Mouse (Mus musculus) layer of hippocampus, adult 9-10 months (tissue): ENCODE measurements around the gene Ppard.

ENCODE experiments used
- DNase-seq: peaks from one replicate; pipeline ENCODE4 v3.0.0; 2022; ENCODE audit warnings: low spot score

Gene Ppard

GRCm38 (mm10) chr17:28224615-28225014 is 7.9 kb upstream of the Ppard start:
- DNase-seq: no peak

- DNase-seq: peak; percentile 73
Measured at GRCm38 (mm10) chr17:28226014-28226413, 6.5 kb upstream of the Ppard start.

GRCm38 (mm10) chr17:28230486-28230885 is 2.0 kb upstream of the Ppard start:
- DNase-seq: no peak

GRCm38 (mm10) chr17:28231026-28231736 is 1.3 kb upstream of the Ppard start:
- DNase-seq: no peak

GRCm38 (mm10) chr17:28233091-28233731 is 711 bp downstream of the Ppard start:
- no peak for DNase-seq

- no peak for DNase-seq
Measured at GRCm38 (mm10) chr17:28234641-28235040, 2.1 kb downstream of the Ppard start.

GRCm38 (mm10) chr17:28235982-28236635 is 3.6 kb downstream of the Ppard start:
- DNase-seq: no peak

- DNase-seq: no peak
Measured at GRCm38 (mm10) chr17:28236636-28237015, 4.1 kb downstream of the Ppard start.

- DNase-seq: no peak
Measured at GRCm38 (mm10) chr17:28237362-28237761, 4.9 kb downstream of the Ppard start.

- no peak for DNase-seq
Measured at GRCm38 (mm10) chr17:28237874-28238273, 5.4 kb downstream of the Ppard start.

GRCm38 (mm10) chr17:28240846-28241245 is 8.3 kb downstream of the Ppard start:
- no peak for DNase-seq

GRCm38 (mm10) chr17:28242296-28242695 is 9.8 kb downstream of the Ppard start:
- DNase-seq: no peak

- DNase-seq: no peak
Measured at GRCm38 (mm10) chr17:28244214-28244613, 11.7 kb downstream of the Ppard start.

GRCm38 (mm10) chr17:28244714-28245113 is 12.2 kb downstream of the Ppard start:
- DNase-seq: no peak

GRCm38 (mm10) chr17:28246640-28247039 is 14.1 kb downstream of the Ppard start:
- DNase-seq: no peak

GRCm38 (mm10) chr17:28247613-28248012 is 15.1 kb downstream of the Ppard start:
- no peak for DNase-seq

GRCm38 (mm10) chr17:28249062-28249461 is 16.6 kb downstream of the Ppard start:
- no peak for DNase-seq

- no peak for DNase-seq
Measured at GRCm38 (mm10) chr17:28251579-28252280, 19.2 kb downstream of the Ppard start.

GRCm38 (mm10) chr17:28252281-28252648 is 19.8 kb downstream of the Ppard start:
- DNase-seq: no peak

- DNase-seq: no peak
Measured at GRCm38 (mm10) chr17:28253216-28253615, 20.7 kb downstream of the Ppard start.

- DNase-seq: no peak
Measured at GRCm38 (mm10) chr17:28254804-28255203, 22.3 kb downstream of the Ppard start.

- no peak for DNase-seq
Measured at GRCm38 (mm10) chr17:28255651-28256050, 23.2 kb downstream of the Ppard start.
